Mouse (Mus musculus): Measurements from ENCODE around the gene Lactb.

The Lactb gene

DNA sequence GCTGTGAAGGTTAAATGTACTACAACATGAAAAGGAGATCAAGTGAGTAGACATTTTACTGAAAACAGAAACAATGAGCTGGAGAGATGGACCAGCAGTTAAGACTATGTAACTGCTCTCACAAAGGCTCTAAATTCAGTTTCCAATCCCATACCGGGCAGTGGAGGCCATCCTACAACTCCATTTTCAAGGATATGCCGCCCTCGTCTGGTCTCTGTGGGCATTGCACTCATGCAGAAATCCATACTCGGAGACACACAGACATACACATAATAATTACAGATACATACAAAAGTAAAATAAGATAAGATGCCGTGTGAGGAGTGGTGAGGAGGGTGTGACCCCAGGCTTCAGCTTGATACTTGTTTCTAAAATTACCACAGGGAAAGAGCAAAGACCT lies 5.2 kb upstream of the Lactb start:
- in situ Hi-C loops (cut with MboI, MseI), result no loop called here

GRCm38 (mm10) chr9:66978468-66978867 lies 3.2 kb upstream of the Lactb start:
- in situ Hi-C loops (cut with MboI, MseI), result no loop called here

DNA sequence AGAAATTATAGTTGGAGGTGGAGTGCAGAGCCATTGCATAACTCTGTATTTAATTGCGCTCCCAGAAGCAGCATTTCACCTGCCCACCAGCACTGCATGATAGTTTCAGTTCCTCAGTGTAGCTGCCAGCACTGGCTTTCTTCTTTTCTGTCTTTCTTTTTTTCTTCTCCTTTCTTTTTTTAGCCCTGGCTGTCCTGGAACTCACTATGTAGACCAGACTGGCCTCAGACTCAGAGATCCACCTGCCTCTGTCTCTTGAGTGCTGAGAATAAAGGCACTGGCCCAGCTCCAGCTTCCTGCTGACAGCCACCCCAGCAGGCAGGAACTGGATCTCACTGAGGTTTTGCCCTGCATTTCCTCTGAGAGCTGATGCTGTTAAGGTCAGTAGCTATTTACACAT lies 2.7 kb upstream of the Lactb start:
- in situ Hi-C loops (cut with MboI, MseI), result no loop called here

DNA sequence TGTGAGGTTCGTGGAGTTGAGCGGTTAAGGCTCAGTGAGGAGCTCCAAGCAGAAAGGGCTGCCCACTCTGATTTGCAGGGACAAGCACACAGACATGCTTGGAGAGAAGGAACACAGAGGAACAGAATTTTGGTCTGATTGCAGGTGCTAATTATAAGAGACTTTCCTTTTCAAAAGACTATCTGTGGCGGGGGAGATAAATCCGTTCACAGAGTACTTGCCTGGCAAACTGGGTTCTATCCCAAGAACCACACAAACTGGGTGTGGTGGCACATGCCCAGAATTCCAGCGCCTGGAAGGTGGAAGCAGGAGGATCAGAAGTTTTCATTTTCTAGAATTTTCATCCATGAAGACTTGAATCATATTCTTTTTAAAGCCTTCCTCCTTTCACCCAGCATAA lies 1.8 kb upstream of the Lactb start:
- in situ Hi-C loops (cut with MboI, MseI), result no loop called here

DNA sequence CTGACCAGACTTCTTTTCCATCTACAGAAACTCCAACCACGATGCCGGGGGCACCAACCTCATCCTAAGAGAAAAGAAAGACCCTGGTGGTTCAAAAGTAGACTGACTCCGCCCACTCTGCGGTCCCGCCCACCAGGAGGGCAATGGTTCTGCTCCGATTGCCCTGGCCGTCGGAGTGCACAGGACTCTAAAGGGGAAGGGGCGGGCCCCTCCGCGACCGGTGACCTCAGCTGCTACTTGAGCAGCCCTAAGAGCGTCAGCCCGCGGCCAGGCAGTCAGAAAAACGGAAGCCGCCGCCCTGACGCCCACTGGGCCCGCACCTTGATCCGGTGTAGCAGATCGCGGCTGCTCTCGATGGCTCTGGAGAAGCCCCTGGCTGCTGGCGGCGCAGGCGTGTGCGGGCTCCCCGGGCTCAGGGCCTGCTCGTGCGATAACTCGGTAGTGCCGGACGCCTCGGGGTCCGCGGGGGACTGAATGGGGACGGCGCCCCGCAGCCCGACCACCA lies 511 bp downstream of the Lactb start:
- in situ Hi-C loops (cut with MboI, MseI), result no loop called here

- in situ Hi-C loops (cut with MboI, MseI), result no loop called here
Observed at GRCm38 (mm10) chr9:66971116-66971515, 4.2 kb downstream of the Lactb start.

GRCm38 (mm10) chr9:66967492-66967891 lies 7.8 kb downstream of the Lactb start:
- in situ Hi-C loops (cut with MboI, MseI), result no loop called here

- in situ Hi-C loops (cut with MboI, MseI), result no loop called here
Observed at GRCm38 (mm10) chr9:66961478-66961877, 13.8 kb downstream of the Lactb start.

- in situ Hi-C loops (cut with MboI, MseI), result no loop called here
Observed at GRCm38 (mm10) chr9:66957451-66957850, 17.8 kb downstream of the Lactb start.

DNA sequence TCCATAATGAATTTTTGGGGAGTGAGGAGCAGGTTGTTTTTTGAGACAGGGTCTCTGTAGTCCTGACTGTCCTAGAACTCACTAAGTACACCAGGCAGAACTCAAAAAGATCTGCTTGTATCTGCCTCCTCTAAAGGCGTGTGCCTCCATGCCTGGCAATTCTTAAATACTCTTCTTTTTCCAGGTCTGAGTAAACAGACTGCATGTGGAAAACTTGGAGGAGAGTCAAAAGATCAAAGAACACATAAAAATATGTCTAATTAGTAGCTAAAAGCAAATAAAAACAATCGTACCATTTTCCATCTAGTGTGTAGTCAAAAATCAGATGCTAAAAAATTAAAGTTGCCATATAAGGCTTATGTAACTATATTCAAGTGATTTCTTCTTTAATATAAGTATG lies 22.4 kb downstream of the Lactb start:
- in situ Hi-C loops (cut with MboI, MseI), result no loop called here

DNA sequence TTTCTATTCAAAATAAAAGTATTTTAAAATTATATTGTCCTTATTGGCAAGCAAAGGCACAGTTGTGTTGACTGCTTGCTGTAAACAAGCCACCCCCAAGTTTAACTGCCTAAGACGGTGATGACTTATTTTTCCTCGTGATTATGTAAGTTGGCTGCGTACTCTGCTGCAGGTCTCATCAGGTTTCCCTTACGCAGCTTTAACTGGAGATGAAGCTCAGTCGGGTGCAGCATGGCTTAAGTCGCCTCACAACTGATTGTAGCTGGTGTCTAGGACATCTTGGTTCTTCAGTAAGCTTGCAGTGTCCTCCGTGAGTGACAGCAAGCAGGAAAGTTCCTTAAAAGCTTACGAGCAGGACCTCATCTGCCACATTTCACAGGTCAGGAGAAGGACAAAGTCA lies 23.0 kb downstream of the Lactb start:
- in situ Hi-C loops (cut with MboI, MseI), result no loop called here

DNA sequence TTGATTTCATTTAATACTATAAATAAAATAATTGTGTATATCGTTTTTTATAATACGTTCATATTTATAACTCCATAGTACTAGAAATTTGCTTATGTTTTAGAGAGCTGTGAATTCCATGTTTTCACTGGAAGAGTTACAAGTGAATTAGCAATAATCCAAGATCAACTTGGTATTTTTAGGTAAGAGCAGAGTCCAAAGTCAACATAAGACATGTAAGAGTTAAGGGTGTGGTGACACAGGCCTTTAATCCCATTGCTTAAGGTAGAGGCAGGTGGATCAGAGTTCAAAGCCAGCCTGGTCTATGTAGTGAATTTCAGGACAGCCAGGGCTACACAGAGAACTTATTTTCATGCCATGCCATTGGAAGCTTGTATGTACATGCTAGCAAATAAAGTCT lies 26.7 kb downstream of the Lactb start:
- in situ Hi-C loops (cut with MboI, MseI), result no loop called here

GRCm38 (mm10) chr9:66945647-66946641 lies 29.3 kb downstream of the Lactb start, which contains the start of gene Rps27l:
Rps27l (plus strand) TSS chr9:66946086.
- in situ Hi-C loops (cut with MboI, MseI), result no loop called here

GRCm38 (mm10) chr9:66945161-66945560 lies 30.1 kb downstream of the Lactb start:
- in situ Hi-C loops (cut with MboI, MseI), result no loop called here

DNA sequence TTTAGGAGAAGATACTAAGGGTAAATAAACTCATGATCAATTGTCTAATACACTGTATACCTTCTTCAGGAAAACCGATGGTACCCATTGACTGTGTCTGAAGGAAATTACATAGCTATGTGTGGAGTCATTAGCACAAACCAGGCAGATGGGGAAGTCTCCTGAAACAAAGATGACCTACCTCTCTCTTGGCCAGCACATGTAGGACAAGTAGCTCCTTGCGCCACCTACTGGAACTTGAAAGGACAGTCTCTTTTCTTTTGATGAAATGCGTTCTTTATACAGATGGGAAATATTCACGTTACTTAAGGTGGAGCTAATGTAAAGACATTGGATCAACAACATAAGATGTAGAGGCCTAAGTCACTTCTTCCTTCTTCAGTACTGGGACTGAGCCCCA lies 36.4 kb downstream of the Lactb start:
- in situ Hi-C loops (cut with MboI, MseI), result loop anchor here (5.0 kb wide), 1 partner anchor 67 kb away; no protein-coding TSS in a partner anchor

- in situ Hi-C loops (cut with MboI, MseI), result loop anchor here (5.0 kb wide), 1 partner anchor 65 kb away; no protein-coding TSS in a partner anchor
Observed at GRCm38 (mm10) chr9:66937507-66937906, 37.8 kb downstream of the Lactb start.

- in situ Hi-C loops (cut with MboI, MseI), result no loop called here
Observed at GRCm38 (mm10) chr9:66933869-66934808, 41.1 kb downstream of the Lactb start.

DNA sequence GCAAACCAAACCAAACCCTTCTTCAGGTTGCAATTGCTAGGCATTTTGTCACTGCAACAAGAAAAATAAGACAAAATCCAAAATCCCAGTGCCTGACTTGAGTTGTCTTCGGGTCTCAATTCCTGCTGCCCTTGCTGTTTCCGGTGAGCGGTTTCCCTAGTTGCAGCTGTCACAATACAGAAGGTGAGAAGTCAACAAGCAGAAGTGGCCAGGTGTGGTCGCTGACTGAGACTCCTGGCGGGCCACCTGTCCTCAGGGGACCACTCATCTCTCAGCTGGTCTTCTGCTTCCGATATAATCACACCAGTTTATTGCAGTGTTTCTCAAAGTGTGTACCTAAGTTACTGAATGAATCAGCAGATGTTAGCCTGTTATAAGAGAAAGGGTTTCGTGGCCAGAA lies 44.9 kb downstream of the Lactb start:
- in situ Hi-C loops (cut with MboI, MseI), result no loop called here

DNA sequence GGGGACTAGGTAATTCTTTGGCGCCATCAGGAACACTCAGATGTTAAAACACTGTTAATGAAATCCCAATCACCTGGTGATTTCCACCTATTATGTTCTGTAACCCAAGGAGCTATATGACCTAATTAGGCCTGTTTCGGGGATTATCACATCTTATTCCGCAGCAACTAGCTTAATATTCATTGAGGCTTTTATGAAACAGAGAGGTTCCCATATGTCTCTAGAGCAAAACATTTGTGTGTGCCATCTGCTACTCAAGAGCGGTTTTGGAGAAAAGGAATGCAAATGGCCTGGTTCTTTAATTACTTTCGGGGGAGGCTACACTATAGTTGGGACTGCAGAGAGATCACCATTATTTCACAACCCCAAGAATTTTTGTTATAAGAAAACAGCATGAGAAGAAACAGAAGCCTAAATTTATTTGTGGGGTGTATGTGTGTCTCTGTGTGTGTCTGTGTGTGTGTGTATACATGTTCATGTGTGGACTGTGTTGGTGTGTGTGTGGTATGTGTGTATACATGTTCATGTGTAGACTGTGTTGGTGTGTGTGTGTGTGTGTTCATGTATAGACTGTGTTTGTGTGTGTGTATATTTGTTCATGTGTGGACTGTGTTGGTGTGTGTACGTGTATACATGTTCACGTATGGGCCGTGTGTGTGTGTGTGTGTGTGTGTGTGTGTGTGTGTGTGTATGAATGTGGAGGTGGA lies 47.4 kb downstream of the Lactb start:
- in situ Hi-C loops (cut with MboI, MseI), result no loop called here

DNA sequence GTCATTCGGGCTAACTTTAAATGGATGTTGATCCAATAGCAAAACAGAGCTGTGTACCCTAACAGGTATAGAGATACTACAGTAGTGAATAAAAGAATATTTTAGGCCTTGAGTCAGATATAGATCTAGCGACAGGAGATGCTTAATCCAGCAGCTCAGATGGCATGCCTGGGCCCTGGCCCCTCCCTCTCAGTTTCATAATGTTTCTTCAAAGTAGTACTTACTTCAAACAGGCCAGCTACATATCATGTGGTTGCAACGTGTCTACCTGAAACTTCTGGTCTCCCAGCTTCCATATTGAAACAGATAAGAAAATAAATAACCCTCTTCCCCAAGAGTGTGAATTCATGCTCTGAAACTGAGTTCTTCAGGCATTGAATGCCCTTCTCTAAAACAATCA lies 49.4 kb downstream of the Lactb start:
- in situ Hi-C loops (cut with MboI, MseI), result no loop called here

DNA sequence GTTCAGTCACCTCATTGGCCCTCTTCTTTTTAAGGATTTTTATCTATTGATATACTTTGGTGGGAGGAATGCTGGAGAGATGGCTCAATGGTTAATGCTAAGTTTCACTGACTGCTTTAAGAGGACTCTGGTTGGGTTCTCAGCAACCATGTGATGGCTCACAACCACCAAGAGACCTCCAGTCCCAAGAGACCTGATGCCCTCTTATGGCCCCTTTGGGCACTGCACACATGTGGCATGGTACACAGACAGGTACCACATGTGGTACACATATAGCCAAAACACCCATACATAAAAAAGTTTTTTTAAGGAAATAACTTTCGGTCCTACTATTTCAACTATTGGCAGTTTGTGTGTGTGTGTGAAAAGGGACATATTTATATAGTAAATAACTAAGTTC lies 53.2 kb downstream of the Lactb start:
- in situ Hi-C loops (cut with MboI, MseI), result no loop called here
